Mouse (Mus musculus) brain, embryonic 14.5 days (tissue): ENCODE data around the gene Tifa.
"Not testable (repeated sequence)": the region's sequence is repeated elsewhere in the genome, so short reads cannot be mapped to it uniquely, and the experiment has no call there.

Experiments used
- CTCF ChIP-seq: fragments of 200-500 bp; IDR thresholded peaks from 2 replicates; pipeline ENCODE4 v1.5.1; 2012; ENCODE audit warnings: inconsistent platforms, mild to moderate bottlenecking, moderate library complexity, borderline replicate concordance; ENCODE audit not compliant: insufficient read depth, insufficient read length; ENCODE audit errors: extremely low read depth
- POLR2A ChIP-seq: fragments of 200-500 bp; IDR thresholded peaks from 2 replicates; pipeline ENCODE4 v1.6.1; 2012; ENCODE audit warnings: mild to moderate bottlenecking, inconsistent platforms, borderline replicate concordance; ENCODE audit not compliant: poor library complexity, insufficient read depth, insufficient read length, severe bottlenecking; ENCODE audit errors: extremely low read depth

DNA sequence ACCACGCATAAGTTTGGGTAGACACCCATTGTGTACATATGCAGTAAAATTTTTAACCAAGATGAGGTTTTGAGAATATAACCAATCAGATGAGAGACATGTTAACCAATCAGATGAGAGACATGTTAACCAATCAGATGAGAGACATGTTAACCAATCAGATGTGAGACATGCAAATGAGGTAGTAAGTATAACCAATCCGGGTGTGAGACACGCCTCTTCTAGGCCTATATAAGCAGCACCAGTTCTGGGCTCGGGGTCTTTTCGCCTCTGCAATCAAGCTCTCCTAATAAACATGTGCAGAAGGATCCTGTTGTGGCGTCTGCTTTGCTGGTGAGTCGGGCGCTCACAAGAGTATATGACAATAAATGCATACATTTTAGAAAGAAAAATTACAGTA is 5.9 kb upstream of the Tifa start:
- TF ChIP-seq POLR2A, CTCF: not testable (repeated sequence)
